Mouse (Mus musculus) MEL (cell line): Measurements from ENCODE around the gene Srgap1. TPM values are rescaled to one million over a fixed set of nuclear protein-coding genes. Genes with fewer than 3 reads are reported as not detected.

Experiments used
- DNase-seq: peaks from one replicate; pipeline ENCODE4 v3.0.0; 2011; ENCODE audit warnings: low read depth, low spot score
- H3K27ac ChIP-seq: 2 replicates; pipeline ENCODE4 v1.5.1; 2012; ENCODE audit warnings: low read depth, mild to moderate bottlenecking, control low read depth, low read length, moderate library complexity; ENCODE audit not compliant: control insufficient read depth
- H3K27me3 ChIP-seq, 2 experiments: fragments of 150-350 bp in 1 of 2; sonication (generic) in 1 of 2; 2 replicates each; pipeline ENCODE4 v1.6.1; 2012; ENCODE audit warnings: low read length in 2 of 2, mild to moderate bottlenecking in 2 of 2, improper control_type of control experiment in 1 of 2, moderate library complexity in 1 of 2; ENCODE audit not compliant: insufficient read depth in 2 of 2, control insufficient read depth in 1 of 2
- H3K36me3 ChIP-seq, 2 experiments: 2 replicates each; pipeline ENCODE4 v1.6.1; 2012 to 2014; ENCODE audit warnings: low read length in 2 of 2, improper control_type of control experiment in 1 of 2, inconsistent platforms in 1 of 2, mild to moderate bottlenecking in 1 of 2; ENCODE audit not compliant: insufficient read depth in 2 of 2, control insufficient read depth in 1 of 2
- H3K4me1 ChIP-seq, 2 experiments: fragments of 150-350 bp in 1 of 2; sonication (generic) in 1 of 2; 2 replicates each; pipeline ENCODE4 v1.6.1; 2012; ENCODE audit warnings: low read length in 2 of 2, improper control_type of control experiment in 1 of 2, mild to moderate bottlenecking in 1 of 2; ENCODE audit not compliant: insufficient read depth in 2 of 2, control insufficient read depth in 1 of 2
- H3K4me3 ChIP-seq, 2 experiments: fragments of 150-350 bp in 1 of 2; sonication (generic) in 1 of 2; 2 replicates each; pipeline ENCODE4 v1.5.1; 2012; ENCODE audit warnings: low read depth in 2 of 2, low read length in 2 of 2, mild to moderate bottlenecking in 2 of 2, moderate library complexity in 2 of 2, control low read depth in 1 of 2, improper control_type of control experiment in 1 of 2; ENCODE audit not compliant: control insufficient read depth in 1 of 2, insufficient read depth in 1 of 2
- H3K79me2 ChIP-seq: 2 replicates; pipeline ENCODE4 v1.6.1; 2012; ENCODE audit warnings: mild to moderate bottlenecking, low read length, moderate library complexity; ENCODE audit not compliant: control insufficient read depth, poor library complexity, insufficient read depth
- H3K9ac ChIP-seq: 2 replicates; pipeline ENCODE4 v1.6.1; 2012; ENCODE audit warnings: low read depth, mild to moderate bottlenecking, control low read depth, low read length, moderate library complexity; ENCODE audit not compliant: control insufficient read depth, poor library complexity, severe bottlenecking
- H3K9me3 ChIP-seq: fragments of 150-350 bp; sonication (generic); replicated peaks from 2 replicates; pipeline ENCODE4 v1.6.1; 2012; ENCODE audit warnings: mild to moderate bottlenecking, low read length, improper control_type of control experiment, moderate library complexity; ENCODE audit not compliant: insufficient read depth
- BHLHE40 ChIP-seq: IDR thresholded peaks from 2 replicates; pipeline ENCODE4 v1.6.1; 2012; ENCODE audit warnings: low read depth, mild to moderate bottlenecking, inconsistent platforms, low read length, improper control_type of control experiment, borderline replicate concordance
- CHD2 ChIP-seq: IDR thresholded peaks from 2 replicates; pipeline ENCODE4 v1.6.1; 2011; ENCODE audit warnings: low read length, improper control_type of control experiment
- CTCF ChIP-seq, 3 experiments: IDR thresholded peaks in 2 of 3; conservative IDR thresholded peaks in 1 of 3; 2 replicates each; pipeline ENCODE4 v1.5.1; 2011 to 2012; ENCODE audit warnings: low read length in 3 of 3, low read depth in 2 of 3, mild to moderate bottlenecking in 2 of 3, improper control_type of control experiment in 1 of 3, inconsistent platforms in 1 of 3, mixed read lengths in 1 of 3, moderate library complexity in 1 of 3; ENCODE audit not compliant: control insufficient read depth in 1 of 3, insufficient read depth in 1 of 3, poor library complexity in 1 of 3, severe bottlenecking in 1 of 3
- ETS1 ChIP-seq: IDR thresholded peaks from 2 replicates; pipeline ENCODE4 v1.6.1; 2012; ENCODE audit warnings: low read depth, mild to moderate bottlenecking, inconsistent platforms, low read length, improper control_type of control experiment, moderate library complexity
- MEF2A ChIP-seq: IDR thresholded peaks from 2 replicates; pipeline ENCODE4 v1.6.1; 2014; ENCODE audit warnings: low read depth, mild to moderate bottlenecking, inconsistent platforms, low read length, improper control_type of control experiment; ENCODE audit not compliant: poor library complexity, insufficient replicate concordance, severe bottlenecking; ENCODE audit errors: extremely low read depth
- MXI1 ChIP-seq: IDR thresholded peaks from 2 replicates; pipeline ENCODE4 v1.6.1; 2011; ENCODE audit warnings: mild to moderate bottlenecking, low read depth, low read length, improper control_type of control experiment
- POLR2A ChIP-seq, 2 experiments: IDR thresholded peaks; 2 replicates each; pipeline ENCODE4 v1.6.1; 2011 to 2012; ENCODE audit warnings: low read length in 2 of 2, mild to moderate bottlenecking in 2 of 2, control low read depth in 1 of 2, improper control_type of control experiment in 1 of 2, low read depth in 1 of 2, moderate library complexity in 1 of 2; ENCODE audit not compliant: control insufficient read depth in 1 of 2, insufficient read depth in 1 of 2, poor library complexity in 1 of 2
- RAD21 ChIP-seq: IDR thresholded peaks from 2 replicates; pipeline ENCODE4 v1.6.1; 2011; ENCODE audit warnings: mild to moderate bottlenecking, low read depth, low read length, improper control_type of control experiment
- SMC3 ChIP-seq: IDR thresholded peaks from 2 replicates; pipeline ENCODE4 v1.6.1; 2011; ENCODE audit warnings: low read depth, low read length, improper control_type of control experiment
- TCF12 ChIP-seq: IDR thresholded peaks from 2 replicates; pipeline ENCODE4 v1.6.1; 2014; ENCODE audit warnings: low read depth, mild to moderate bottlenecking, inconsistent platforms, low read length, improper control_type of control experiment, moderate library complexity
- UBTF ChIP-seq: IDR thresholded peaks from 2 replicates; pipeline ENCODE4 v1.6.1; 2012; ENCODE audit warnings: low read depth, mild to moderate bottlenecking, inconsistent platforms, low read length, improper control_type of control experiment, moderate library complexity, borderline replicate concordance; ENCODE audit not compliant: insufficient read depth
- USF1 ChIP-seq: IDR thresholded peaks from 2 replicates; pipeline ENCODE4 v1.6.1; 2014; ENCODE audit warnings: low read depth, mild to moderate bottlenecking, inconsistent platforms, low read length, improper control_type of control experiment, moderate library complexity
- ZKSCAN1 ChIP-seq: IDR thresholded peaks from 2 replicates; pipeline ENCODE4 v1.6.1; 2012; ENCODE audit warnings: low read depth, mild to moderate bottlenecking, inconsistent platforms, low read length, improper control_type of control experiment, moderate library complexity
- ZNF384 ChIP-seq: IDR thresholded peaks from 2 replicates; pipeline ENCODE4 v1.6.1; 2012; ENCODE audit warnings: low read depth, mild to moderate bottlenecking, inconsistent platforms, low read length, improper control_type of control experiment
- polyA plus RNA-seq, 2 experiments: library from polyadenylated mRNA; stranded (reverse) in 1 of 2; unstranded in 1 of 2; fragments of >175 nt in 1 of 2; fragments of >200 nt in 1 of 2; gene quantifications; 2 replicates each; pipeline versions ENCODE4 v1.2.1 to v1.2.4; 2012; ENCODE audit warnings: low replicate concordance in 2 of 2, low read depth in 1 of 2; ENCODE audit not compliant: insufficient read length in 2 of 2, insufficient read depth in 1 of 2, missing spikeins in 1 of 2
- total RNA-seq: library from RNA; depleted of rRNA; stranded (reverse); fragments of 300-350 nt; gene quantifications from 2 replicates; pipeline ENCODE4 v1.2.3, GENCODE M21; 2012

Srgap1 gene
- total and polyA plus RNA-seq, 3 experiments = not detected

DNA sequence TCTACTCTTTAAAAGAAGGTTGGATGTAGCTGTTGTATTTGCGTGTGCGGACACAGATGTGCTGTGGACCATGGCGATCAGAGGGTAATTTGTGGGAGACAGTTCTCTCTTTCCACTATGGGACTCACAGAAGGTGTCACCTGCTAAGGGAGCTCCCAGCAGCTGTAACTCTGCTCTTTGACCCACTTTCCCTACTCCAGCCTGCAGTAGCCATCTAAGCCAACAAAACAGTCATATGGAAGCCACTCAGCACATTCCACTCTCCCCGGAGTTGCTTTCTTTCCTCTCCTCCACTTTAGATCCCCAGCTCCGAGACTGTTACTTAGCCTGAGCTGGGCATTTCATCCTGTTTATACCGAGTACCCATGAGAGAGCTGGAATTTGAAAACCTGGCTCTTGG lies 71.8 kb downstream of the Srgap1 start:
- Histone ChIP-seq H3K9ac (no peak overlapping the region), H3K27ac (no peak overlapping the region), H3K9me3 (no peaks in the 10 kb centered on the region), H3K27me3 (no peaks in the 10 kb centered on the region), H3K79me2 (no peaks in the 10 kb centered on the region), H3K4me3 (no peak overlapping the region), H3K36me3 (no peaks in the 10 kb centered on the region), H3K4me1 (no peaks in the 10 kb centered on the region)
- TF ChIP-seq POLR2A (IDR thresholded peaks at IDR 0.05; ENCODE audit: control insufficient read depth in 1 of 2, insufficient read depth in 1 of 2, low read depth in 1 of 2, low read length in 2 of 2, poor library complexity in 1 of 2) (no peak), ZNF384 (no peak), ETS1 (no peak), ZKSCAN1 (no peak), UBTF (no peak), CTCF (IDR thresholded peaks at IDR 0.05 in 2 of 3, conservative IDR thresholded peaks at IDR 0.05 in 1 of 3; ENCODE audit: control insufficient read depth in 1 of 3, insufficient read depth in 1 of 3, low read depth in 2 of 3, low read length in 3 of 3, poor library complexity in 1 of 3, severe bottlenecking in 1 of 3) (no peak)
- DNase-seq = no peak

DNA sequence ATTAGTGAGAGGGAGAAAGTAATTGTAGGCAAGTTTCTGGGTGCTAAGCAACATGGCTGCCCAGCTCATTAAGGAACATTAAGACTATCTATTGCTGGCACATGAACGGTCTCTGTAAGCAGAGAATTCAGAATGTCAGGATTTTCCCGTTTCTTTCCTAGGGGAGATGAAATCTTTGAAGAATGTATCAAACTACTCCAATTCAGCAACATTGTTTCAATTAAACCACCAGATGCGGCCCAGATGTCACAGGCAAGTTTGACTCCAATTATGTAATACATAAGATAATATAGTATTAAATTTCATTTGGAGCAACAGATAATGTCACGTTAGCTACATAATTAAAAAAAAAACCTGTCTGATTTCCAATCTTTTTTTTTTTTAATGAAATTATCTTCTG lies 72.5 kb downstream of the Srgap1 start:
- no peaks in the 10 kb centered on the region for H3K4me1 ChIP-seq
- H3K4me3 ChIP-seq = no peak overlapping the region
- DNase-seq = no peak
- no peak overlapping the region for H3K9ac ChIP-seq
- H3K36me3 ChIP-seq = no peaks in the 10 kb centered on the region
- H3K79me2 ChIP-seq = no peaks in the 10 kb centered on the region
- H3K9me3 ChIP-seq = no peaks in the 10 kb centered on the region
- TF ChIP-seq BHLHE40 (no peak), MXI1 (no peak), TCF12 (no peak), CHD2 (no peak)
- H3K27ac ChIP-seq = no peak overlapping the region
- no peaks in the 10 kb centered on the region for H3K27me3 ChIP-seq

GRCm38 (mm10) chr10:121973281-121973680 lies 73.8 kb downstream of the Srgap1 start:
- Histone ChIP-seq H3K9me3 (no peaks in the 10 kb centered on the region), H3K4me3 (no peak overlapping the region), H3K9ac (no peak overlapping the region), H3K36me3 (no peaks in the 10 kb centered on the region), H3K27ac (no peak overlapping the region), H3K79me2 (no peaks in the 10 kb centered on the region), H3K4me1 (no peaks in the 10 kb centered on the region), H3K27me3 (no peaks in the 10 kb centered on the region)
- TF ChIP-seq MEF2A = no peak
- no peak for TF ChIP-seq SMC3
- TF ChIP-seq USF1 = no peak
- no peak for TF ChIP-seq ZNF384
- no peak for TF ChIP-seq RAD21
- no peak for DNase-seq
